Mouse (Mus musculus) heart, embryonic 14.5 days (tissue): ENCODE results near the gene Ptrh1. TPM values are rescaled to one million over a fixed set of nuclear protein-coding genes. Genes with fewer than 3 reads are reported as not detected.

Experiments
- ATAC-seq: fragments of 200-750 bp; cut with Nextera tagmentation; 2 replicates; pipeline ENCODE4 v1.8.0; 2017; ENCODE audit warnings: low read depth, moderate TSS enrichment; ENCODE audit not compliant: insufficient number of reproducible peaks, insufficient read depth, low FRiP score
- H3K27ac ChIP-seq, 2 experiments: fragments of 200-500 bp in 1 of 2; fragments of 300-500 bp in 1 of 2; sonication (generic) in 1 of 2; replicated peaks in 1 of 2; 2 replicates each; pipeline ENCODE4 v1.5.1; 2012 to 2014; ENCODE audit warnings: low read depth in 2 of 2, low read length in 2 of 2, control low read depth in 1 of 2, mild to moderate bottlenecking in 1 of 2, mixed read lengths in 1 of 2; ENCODE audit not compliant: control insufficient read depth in 1 of 2, insufficient read depth in 1 of 2
- H3K27me3 ChIP-seq: fragments of 300-500 bp; sonication (generic); 2 replicates; pipeline ENCODE4 v1.6.1; 2014; ENCODE audit warnings: mild to moderate bottlenecking, low read length, control low read depth; ENCODE audit not compliant: control insufficient read depth, insufficient read depth
- H3K36me3 ChIP-seq: fragments of 300-500 bp; sonication (generic); 2 replicates; pipeline ENCODE4 v1.6.1; 2014; ENCODE audit warnings: mild to moderate bottlenecking, control low read depth, low read length, mixed read lengths; ENCODE audit not compliant: control insufficient read depth, insufficient read depth
- H3K4me1 ChIP-seq, 2 experiments: fragments of 200-500 bp in 1 of 2; fragments of 300-500 bp in 1 of 2; sonication (generic) in 1 of 2; 2 replicates each; pipeline ENCODE4 v1.6.1; 2012 to 2014; ENCODE audit warnings: low read length in 2 of 2, control low read depth in 1 of 2, mixed read lengths in 1 of 2; ENCODE audit not compliant: control insufficient read depth in 2 of 2, insufficient read depth in 2 of 2
- H3K4me2 ChIP-seq: fragments of 300-500 bp; sonication (generic); 2 replicates; pipeline ENCODE4 v1.6.1; 2014; ENCODE audit warnings: mild to moderate bottlenecking, low read length
- H3K4me3 ChIP-seq, 2 experiments: fragments of 200-500 bp in 1 of 2; fragments of 300-500 bp in 1 of 2; sonication (generic) in 1 of 2; 2 replicates each; pipeline ENCODE4 v1.5.1; 2012 to 2014; ENCODE audit warnings: low read length in 2 of 2, mild to moderate bottlenecking in 2 of 2, control low read depth in 1 of 2, low read depth in 1 of 2, moderate library complexity in 1 of 2; ENCODE audit not compliant: control insufficient read depth in 1 of 2, insufficient read depth in 1 of 2
- H3K9ac ChIP-seq: fragments of 300-500 bp; sonication (generic); 2 replicates; pipeline ENCODE4 v1.6.1; 2014; ENCODE audit warnings: mild to moderate bottlenecking, low read length
- H3K9me3 ChIP-seq: fragments of 300-500 bp; sonication (generic); 2 replicates; pipeline ENCODE4 v1.6.1; 2016; ENCODE audit warnings: low read length, control low read depth; ENCODE audit not compliant: control insufficient read depth
- WGBS: fragments of 180-500 bp; shearing (Covaris S2); extraction: QIAGEN DNeasy Blood & Tissue Kit; methylation state at CpG from one replicate; pipeline ENCODE4 v1.1.7; 2014; 5-methylcytosine and 5-hydroxymethylcytosine counted together
- polyA plus RNA-seq: library from polyadenylated mRNA; unstranded; fragments of >200 nt; fragmentation: Nextera tagmentation; extraction: Ambion mirVana; gene quantifications from 2 replicates; pipeline ENCODE4 v1.2.1, GENCODE M21; 2014

Gene Ptrh1
- polyA plus RNA-seq, 1 experiment from 2014 or later: 3.6 TPM

DNA sequence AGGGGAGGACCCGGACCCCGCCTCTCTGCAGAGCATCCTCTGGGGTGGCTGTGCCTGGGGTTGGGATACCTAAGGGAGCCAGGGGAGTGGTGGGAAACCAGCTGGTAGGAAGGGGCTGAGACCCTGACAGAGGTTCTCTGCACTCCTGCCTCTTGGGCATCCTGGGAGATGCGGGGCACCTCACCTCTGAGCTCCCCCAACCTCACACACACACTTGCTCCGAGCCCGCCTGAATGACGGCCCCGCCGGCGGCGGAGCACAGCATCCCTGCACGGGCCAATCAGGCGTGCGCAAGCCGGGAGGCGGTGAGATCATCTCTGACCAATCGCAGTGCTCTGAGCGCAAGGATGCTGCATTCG lies 33.4 kb upstream of the Ptrh1 start:
- Histone ChIP-seq H3K9me3 (no peaks in the 10 kb centered on the region), H3K27ac (no peak overlapping the region)

GRCm38 (mm10) chr2:32744272-32744982 lies 31.2 kb upstream of the Ptrh1 start:
- H3K4me2 ChIP-seq: no peak overlapping the region
- ATAC-seq: no peak
- WGBS: 64% methylated on average over 15 of the region's 15 CpGs
- H3K9me3 ChIP-seq: no peaks in the 10 kb centered on the region
- no peak overlapping the region for H3K27ac ChIP-seq
- peaks cover 54% of the 10 kb centered on the region for H3K36me3 ChIP-seq
- no peak overlapping the region for H3K4me3 ChIP-seq
- peaks cover 38% of the 10 kb centered on the region for H3K27me3 ChIP-seq
- H3K4me1 ChIP-seq: peaks cover 6 to 10% of the 10 kb centered on the region in 2 experiments
- no peak overlapping the region for H3K9ac ChIP-seq

More for the DNA sequence above, 33.4 kb upstream of the Ptrh1 start:
- peaks cover 38% of the 10 kb centered on the region for H3K27me3 ChIP-seq
- H3K4me1 ChIP-seq: peaks cover 6 to 10% of the 10 kb centered on the region in 2 experiments
- H3K4me2 ChIP-seq: peak overlapping the region; percentile 76
- WGBS: 15% methylated on average over 18 of the region's 18 CpGs
- peaks cover 35% of the 10 kb centered on the region for H3K36me3 ChIP-seq
- H3K4me3 ChIP-seq: peak overlapping the region; percentile 43 to 47
- H3K9ac ChIP-seq: peak overlapping the region; percentile 69; the same call in 1 of the 2 replicates
- ATAC-seq: no peak

DNA sequence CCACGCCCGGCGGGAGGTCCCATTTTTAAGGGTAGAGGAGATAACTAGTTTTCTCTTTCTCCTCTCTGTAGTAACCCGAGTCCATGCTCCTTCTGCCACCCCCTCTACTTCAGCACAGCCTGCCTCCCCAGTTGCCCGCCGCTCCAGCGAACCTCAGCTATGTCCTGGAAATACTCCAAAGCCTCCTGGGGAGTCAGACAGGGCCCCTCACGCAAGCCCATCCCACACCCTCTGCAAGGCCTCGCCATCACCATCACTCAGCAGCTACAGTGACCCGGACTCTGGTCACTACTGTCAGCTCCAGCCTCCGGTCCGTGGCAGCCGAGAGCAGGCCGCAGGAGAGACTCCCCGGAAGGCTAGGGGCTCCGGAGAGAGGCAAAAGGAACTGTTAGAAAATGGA lies 26.5 kb upstream of the Ptrh1 start:
- Histone ChIP-seq H3K27ac (no peak overlapping the region), H3K4me1 (peaks cover 0 to 4% of the 10 kb centered on the region in 2 experiments; a peak in 2 of 4 replicates), H3K27me3 (no peaks in the 10 kb centered on the region), H3K4me2 (no peak overlapping the region), H3K9me3 (no peaks in the 10 kb centered on the region), H3K4me3 (no peak overlapping the region), H3K9ac (no peak overlapping the region), H3K36me3 (peaks cover 86% of the 10 kb centered on the region)
- no peak for ATAC-seq
- WGBS: 78% methylated on average over 16 of the region's 16 CpGs

DNA sequence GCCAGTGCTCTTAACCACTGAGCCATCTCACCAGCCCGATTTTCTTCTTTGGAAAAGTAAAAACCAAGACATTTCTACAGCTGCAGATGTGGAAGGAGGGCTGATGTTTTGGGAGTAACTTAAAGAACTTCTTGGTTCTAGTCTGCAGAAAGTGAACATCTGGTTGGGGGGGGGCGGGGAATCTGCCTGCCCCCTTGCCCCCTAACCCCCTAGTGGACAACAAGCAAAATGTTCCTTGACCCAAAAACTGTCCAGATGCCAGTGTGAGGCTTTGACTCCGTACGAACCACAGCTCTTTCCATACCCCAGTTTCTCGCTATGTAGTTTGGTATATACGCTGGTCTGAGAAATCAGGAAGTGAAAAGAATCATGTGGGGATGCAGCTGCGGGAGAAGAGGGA lies 25.4 kb upstream of the Ptrh1 start:
- H3K9ac ChIP-seq: no peak overlapping the region
- no peak overlapping the region for H3K4me3 ChIP-seq
- H3K27me3 ChIP-seq: no peaks in the 10 kb centered on the region
- peaks cover 0 to 4% of the 10 kb centered on the region in 2 experiments; a peak in 2 of 4 replicates for H3K4me1 ChIP-seq
- H3K9me3 ChIP-seq: no peaks in the 10 kb centered on the region
- H3K4me2 ChIP-seq: no peak overlapping the region
- no peak for ATAC-seq
- H3K27ac ChIP-seq: no peak overlapping the region
- 69% methylated on average over 7 of the region's 7 CpGs for WGBS
- peaks cover 87% of the 10 kb centered on the region for H3K36me3 ChIP-seq

DNA sequence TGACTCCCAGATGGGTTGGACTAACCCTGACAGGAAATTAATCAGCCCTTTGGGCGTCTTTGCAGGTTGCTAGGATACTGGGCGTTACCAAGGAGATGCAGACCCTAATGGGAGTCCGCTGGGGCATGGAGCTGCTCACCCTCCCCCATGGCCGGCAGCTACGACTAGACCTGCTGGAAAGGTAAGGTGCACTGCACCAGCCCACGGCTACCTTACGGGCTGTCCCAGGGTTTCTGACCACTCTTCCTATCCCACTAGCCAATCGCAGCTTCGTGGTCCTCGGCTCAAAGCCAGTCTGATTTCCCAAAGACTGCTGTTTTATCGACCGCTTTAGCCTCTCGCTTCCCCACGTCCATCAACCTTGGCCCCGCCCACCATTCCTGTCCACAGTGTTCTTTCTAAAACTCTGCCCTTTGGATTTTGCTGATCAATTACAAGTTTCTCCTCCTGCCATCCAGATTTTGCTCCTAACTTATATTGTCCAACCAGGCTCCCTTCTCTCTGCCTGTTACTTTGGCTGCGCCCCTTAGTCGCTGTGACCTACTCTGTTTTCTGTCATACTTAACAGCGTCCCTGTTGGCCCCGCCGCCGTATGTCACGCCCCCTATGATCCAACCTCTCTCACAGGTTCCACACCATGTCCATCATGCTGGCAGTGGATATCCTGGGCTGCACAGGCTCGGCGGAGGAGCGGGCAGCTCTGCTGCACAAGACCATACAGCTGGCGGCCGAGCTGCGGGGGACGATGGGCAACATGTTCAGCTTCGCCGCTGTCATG lies 24.5 kb upstream of the Ptrh1 start:
- peak; percentile 80 for ATAC-seq
- WGBS: 22% methylated on average over 31 of the region's 31 CpGs
- peak overlapping the region; percentile 75 for H3K4me2 ChIP-seq
- H3K36me3 ChIP-seq: peaks cover 82% of the 10 kb centered on the region
- peak overlapping the region; percentile 43 to 44 for H3K4me3 ChIP-seq
- peak overlapping the region; percentile 31 to 60; a peak in 2 of 4 replicates for H3K27ac ChIP-seq
- no peaks in the 10 kb centered on the region for H3K27me3 ChIP-seq
- H3K9me3 ChIP-seq: no peaks in the 10 kb centered on the region
- peak overlapping the region; percentile 68 for H3K9ac ChIP-seq
- H3K4me1 ChIP-seq: peaks cover 0 to 4% of the 10 kb centered on the region in 2 experiments; a peak in 2 of 4 replicates

- 38% methylated on average over 9 of the region's 10 CpGs for WGBS
- H3K9ac ChIP-seq: peak overlapping the region; percentile 68
- peak overlapping the region; percentile 31 to 38; a peak in 2 of 4 replicates for H3K27ac ChIP-seq
- peaks cover 0 to 4% of the 10 kb centered on the region in 2 experiments; a peak in 2 of 4 replicates for H3K4me1 ChIP-seq
- peak overlapping the region; percentile 43 to 44 for H3K4me3 ChIP-seq
- peak overlapping the region; percentile 75 for H3K4me2 ChIP-seq
- H3K27me3 ChIP-seq: no peaks in the 10 kb centered on the region
- H3K9me3 ChIP-seq: no peaks in the 10 kb centered on the region
- peaks cover 76% of the 10 kb centered on the region for H3K36me3 ChIP-seq
- ATAC-seq: peak; percentile 11; the same call in 1 of the 2 replicates
Observed at GRCm38 (mm10) chr2:32751665-32752033, 23.9 kb upstream of the Ptrh1 start.

DNA sequence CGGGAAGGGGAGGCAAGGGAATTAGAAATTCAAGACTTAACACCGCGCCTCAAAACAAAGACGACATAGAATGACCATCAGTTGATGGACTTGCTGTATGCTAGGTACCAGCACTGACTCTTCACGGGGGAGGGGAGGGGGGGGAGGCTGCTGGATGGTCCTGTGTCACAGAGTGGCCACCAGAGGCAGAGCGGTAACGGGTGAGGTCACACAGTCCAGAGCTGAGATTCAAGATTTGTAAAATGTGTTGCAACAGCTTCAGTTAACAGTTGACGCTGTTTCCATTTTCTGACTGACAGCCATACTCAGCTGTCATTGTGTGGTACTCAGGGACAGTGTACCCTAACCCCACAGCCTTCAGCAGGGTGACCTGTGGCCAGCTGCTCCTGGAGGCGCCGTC lies 23.4 kb upstream of the Ptrh1 start:
- H3K27me3 ChIP-seq: no peaks in the 10 kb centered on the region
- no peak for ATAC-seq
- no peak overlapping the region for H3K9ac ChIP-seq
- 61% methylated on average over 10 of the region's 10 CpGs for WGBS
- H3K4me1 ChIP-seq: peaks cover 0 to 4% of the 10 kb centered on the region in 2 experiments; a peak in 2 of 4 replicates
- H3K4me3 ChIP-seq: peak overlapping the region in 1 of 2 experiments; percentile 44; a peak in 1 of 4 replicates
- H3K36me3 ChIP-seq: peaks cover 72% of the 10 kb centered on the region
- H3K27ac ChIP-seq: no peak overlapping the region
- no peaks in the 10 kb centered on the region for H3K9me3 ChIP-seq
- peak overlapping the region; percentile 75 for H3K4me2 ChIP-seq
